Mouse (Mus musculus): ENCODE results near the gene Gm29609. TPM values are rescaled to one million over a fixed set of nuclear protein-coding genes. Genes with fewer than 3 reads are reported as not detected.

Gene Gm29609
- total RNA-seq, 1 experiment from 2014 or later, result 2.8 TPM

DNA sequence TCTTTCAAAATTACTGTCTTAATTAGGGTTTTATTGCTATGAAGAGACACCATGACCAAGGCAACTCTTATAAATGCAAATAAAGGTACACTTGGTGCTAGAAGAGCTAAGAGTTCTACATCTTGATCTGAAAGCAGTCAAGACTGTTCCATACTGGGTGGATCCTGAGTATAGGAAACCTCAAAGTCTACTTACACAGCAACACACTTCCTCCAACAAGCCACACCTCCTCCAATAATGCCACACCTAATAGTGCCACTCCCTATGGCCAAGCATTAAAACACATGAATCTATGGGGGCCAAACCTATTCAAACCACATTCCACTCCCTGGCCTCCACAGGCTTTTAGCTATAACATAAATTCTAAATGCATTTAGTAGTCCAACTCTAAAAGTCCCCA lies 17.2 kb downstream of the Gm29609 start:
- ATAC-seq (ENCODE audit: extremely low read depth, insufficient number of reproducible peaks, low FRiP score, poor library complexity, severe bottlenecking), result no peak

DNA sequence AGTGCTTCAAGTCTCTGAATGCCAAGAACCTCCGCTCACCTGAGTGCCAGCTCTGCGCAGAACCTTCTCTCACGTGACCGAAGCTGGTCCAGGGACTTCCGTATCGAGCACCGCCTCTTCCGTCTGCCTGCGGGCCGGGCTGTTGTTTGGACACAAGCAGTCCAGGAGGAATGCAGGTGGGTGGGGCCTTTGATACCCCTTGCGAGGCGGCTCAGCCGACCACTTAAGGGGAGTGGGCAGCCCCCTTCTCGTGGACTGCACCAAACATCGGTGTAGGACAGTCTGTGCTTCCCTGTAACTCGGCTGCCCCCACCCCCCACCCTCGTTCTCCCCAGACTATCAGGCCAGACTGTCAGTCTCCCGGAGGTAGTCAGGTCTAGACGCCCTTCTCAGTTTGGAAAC lies 25.6 kb downstream of the Gm29609 start, which contains the start of gene Mpv17:
TSS of gene Mpv17 (minus strand) at position 100 of the 402 bp plus-strand sequence.
- peak; percentile 86 for ATAC-seq (ENCODE audit: extremely low read depth, insufficient number of reproducible peaks, low FRiP score, poor library complexity, severe bottlenecking)

DNA sequence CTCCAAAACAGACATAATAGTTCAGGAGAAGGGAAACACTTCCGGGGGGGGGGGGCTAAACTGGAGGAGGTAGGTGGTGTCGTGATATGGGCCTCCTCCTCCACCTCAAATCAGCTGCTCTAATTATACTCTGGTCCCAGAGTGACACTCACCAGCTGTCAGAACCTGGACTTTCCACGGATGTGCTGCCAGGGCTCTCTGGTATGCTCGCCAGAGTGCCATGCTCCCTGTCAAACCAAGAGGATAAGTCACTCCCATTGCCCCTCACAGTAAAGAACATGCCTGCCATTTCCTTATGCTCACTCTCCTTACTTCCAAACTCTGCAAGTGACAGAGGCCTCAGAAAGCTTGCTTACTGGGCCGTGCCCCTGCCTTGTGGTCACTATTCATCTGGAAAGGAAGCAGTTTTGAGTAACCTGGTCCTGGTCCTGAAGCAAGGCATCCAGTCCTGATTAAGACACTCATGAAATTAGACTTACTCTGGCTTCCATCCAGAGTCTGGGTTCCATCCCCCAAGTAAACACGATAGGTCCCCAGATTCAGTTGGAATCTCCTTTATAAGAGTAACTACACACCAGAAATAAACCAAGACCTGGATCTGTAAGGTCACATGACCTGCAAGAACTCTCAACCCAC lies 26.1 kb downstream of the Gm29609 start:
- no peak for ATAC-seq (ENCODE audit: extremely low read depth, insufficient number of reproducible peaks, low FRiP score, poor library complexity, severe bottlenecking)

DNA sequence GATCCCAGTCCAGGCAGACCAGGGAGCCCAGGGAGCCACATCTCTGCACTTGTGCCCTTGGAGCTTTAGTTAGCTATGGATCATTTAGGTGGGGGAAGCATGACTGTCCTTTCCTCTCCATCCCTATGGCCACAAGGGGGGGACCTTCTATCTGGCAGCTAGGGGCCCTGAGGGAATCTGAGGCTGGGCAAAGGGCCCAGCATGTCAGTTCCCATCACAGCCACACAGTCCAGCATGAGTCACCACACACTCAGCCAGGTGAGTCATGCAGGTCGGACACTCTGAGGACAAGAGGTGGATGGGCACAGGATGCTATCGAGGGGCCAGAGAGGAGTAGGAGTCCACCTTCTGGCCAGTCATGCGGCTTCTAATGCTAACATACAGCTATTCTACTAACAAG lies 28.0 kb downstream of the Gm29609 start:
- ATAC-seq (ENCODE audit: extremely low read depth, insufficient number of reproducible peaks, low FRiP score, poor library complexity, severe bottlenecking), result no peak

DNA sequence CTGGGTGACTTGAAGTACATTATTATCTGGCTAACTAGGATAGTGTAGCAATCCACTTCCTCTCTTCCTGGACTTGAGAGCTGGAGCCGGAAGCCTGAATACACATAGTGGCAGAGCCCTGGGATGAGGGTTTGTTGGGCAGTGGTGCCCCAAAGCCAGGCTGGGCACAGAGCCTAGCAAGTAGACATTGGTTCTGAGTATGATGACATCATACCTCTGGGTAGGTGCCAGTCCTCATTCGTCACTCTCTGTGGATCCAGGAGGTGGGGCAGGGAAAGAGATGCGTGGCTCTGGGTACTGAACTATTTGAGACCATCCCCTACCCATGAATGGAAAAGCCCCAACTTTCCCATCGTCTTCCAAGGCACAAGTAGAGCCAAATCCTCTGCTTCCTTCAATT lies 29.9 kb downstream of the Gm29609 start:
- ATAC-seq (ENCODE audit: extremely low read depth, insufficient number of reproducible peaks, low FRiP score, poor library complexity, severe bottlenecking), result no peak

DNA sequence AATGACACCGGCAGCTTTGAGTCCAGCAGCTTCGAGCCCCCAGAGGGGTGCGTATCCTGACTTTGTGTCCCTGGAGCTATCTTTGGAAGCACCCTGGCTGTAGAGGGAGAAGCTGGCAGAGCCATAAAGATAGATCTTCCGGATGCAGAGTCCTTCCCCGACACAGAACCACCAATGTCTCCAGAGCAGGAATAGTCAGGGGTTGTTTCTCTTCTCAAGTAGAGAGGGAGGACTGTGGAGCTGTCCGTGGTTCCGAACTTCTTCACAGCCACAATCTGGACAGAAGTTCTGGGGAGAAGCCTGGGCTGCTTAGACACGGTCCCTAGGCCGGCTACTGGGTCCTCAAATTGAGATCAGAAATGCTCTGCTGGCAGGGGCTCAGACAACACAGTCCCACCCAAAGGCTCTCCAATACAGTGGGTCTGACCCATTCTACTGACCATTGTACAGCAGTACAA lies 40.7 kb downstream of the Gm29609 start:
- ATAC-seq (ENCODE audit: extremely low read depth, insufficient number of reproducible peaks, low FRiP score, poor library complexity, severe bottlenecking), result no peak

DNA sequence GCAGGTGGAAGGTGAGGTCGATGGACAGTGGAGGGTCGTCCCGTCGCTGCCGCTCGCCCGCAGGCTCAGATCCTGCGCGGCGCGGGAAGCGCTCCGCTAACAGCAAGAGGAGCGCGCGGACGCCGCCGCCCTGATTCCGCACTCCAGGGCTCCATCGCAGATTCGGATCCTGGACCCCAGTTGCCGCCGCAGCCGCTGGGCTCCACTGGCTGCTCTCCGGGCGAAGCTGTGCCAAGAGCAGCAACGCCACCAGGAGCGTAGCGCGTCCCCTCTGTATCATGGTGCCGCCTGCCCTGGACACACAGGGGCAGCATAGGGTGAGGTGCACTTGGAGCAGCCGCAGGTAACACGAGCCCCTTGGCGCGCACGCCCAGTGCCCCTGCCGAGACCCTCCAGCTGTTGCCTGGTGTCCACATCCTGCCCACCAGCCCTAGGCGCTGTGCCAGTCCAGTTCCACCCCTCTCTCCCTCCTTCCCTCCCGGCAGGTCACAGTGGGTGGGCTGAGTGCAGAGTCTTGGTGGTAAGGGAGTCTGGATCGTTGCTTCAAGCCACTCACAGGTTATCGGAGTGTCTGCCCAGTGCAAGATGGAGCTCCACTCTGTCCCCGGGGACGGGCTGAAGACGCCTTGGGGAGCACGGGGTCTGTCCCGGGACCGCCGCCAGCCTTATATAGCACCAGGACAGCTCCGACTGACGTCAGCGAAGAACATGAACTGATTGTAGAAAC lies 41.3 kb downstream of the Gm29609 start, which contains the start of gene Ucn:
TSS of gene Ucn (minus strand) at position 589 of the 727 bp plus-strand sequence.
- ATAC-seq (ENCODE audit: extremely low read depth, insufficient number of reproducible peaks, low FRiP score, poor library complexity, severe bottlenecking), result no peak

DNA sequence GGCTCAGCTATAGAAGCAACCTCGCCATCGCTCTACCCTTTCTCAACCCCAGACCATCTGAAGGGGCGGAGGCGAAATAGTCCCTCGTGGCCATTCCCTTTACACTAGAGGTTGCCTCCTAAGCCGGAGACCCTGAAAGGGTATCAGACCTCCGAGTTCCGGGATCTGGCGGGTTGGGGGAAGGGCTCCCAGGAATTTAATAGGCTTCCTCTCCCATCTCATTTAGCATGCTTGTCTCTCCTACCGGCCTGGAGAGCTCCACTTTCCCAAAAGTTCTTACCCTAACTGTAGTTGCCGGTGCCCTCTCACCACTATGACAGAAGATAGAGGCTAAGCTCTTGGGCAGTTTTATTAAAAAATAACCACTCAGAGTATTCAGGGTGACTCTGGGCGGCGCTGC lies 42.1 kb downstream of the Gm29609 start:
- ATAC-seq (ENCODE audit: extremely low read depth, insufficient number of reproducible peaks, low FRiP score, poor library complexity, severe bottlenecking), result no peak

DNA sequence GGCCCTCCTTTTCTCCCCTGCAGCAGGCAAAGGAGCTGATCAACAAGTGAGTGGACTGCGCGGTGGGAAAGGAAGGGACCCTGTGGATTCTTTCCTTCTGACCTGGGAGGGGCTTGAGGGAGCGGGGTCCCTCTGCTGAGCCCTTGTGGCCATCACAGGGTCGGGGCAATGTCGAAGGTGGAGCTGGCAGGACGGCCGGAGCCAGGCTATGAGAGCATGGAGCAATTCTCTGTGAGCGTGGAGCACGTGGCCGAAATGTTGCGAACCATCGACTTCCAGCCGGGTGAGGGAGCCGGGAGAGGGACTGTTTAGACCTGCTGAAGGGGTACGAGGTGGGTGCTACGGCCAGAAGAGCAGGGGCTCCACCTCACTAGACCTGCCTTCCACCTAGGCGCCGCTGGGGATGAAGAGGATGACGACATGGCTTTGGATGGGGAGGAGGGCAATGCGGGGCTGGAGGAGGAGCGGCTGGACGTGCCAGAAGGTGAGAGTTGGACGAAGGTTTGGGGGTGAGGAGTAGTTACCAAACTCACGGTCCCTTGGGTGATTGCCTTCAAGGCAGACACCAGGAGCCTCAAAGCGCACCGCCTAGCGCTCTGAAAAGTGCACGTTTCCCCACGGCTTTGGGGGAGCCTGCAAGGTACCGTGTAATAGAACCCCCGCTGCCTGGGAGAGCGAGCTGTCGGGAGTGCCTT lies 42.8 kb downstream of the Gm29609 start:
- no peak for ATAC-seq (ENCODE audit: extremely low read depth, insufficient number of reproducible peaks, low FRiP score, poor library complexity, severe bottlenecking)

DNA sequence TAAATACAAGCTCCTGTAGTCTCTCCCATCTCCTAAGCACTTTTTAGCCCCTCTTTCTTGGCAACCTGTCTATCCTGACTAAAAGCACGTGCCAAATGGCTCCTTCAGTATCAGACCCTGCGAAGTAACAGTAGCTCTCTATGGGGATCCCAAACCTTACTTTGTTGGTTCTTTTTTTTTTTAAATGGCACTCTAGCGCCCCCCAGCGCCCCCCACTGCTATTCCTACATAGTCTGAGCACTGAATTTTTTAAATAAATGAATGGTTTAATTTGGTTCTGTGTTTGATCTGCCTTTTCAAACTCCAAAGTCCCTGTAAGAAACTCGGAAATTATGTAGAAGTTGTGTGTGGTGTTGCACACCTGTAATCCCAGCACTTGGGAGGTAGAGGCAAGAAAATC lies 53.7 kb downstream of the Gm29609 start:
- no peak for ATAC-seq (ENCODE audit: extremely low read depth, insufficient number of reproducible peaks, low FRiP score, poor library complexity, severe bottlenecking)

DNA sequence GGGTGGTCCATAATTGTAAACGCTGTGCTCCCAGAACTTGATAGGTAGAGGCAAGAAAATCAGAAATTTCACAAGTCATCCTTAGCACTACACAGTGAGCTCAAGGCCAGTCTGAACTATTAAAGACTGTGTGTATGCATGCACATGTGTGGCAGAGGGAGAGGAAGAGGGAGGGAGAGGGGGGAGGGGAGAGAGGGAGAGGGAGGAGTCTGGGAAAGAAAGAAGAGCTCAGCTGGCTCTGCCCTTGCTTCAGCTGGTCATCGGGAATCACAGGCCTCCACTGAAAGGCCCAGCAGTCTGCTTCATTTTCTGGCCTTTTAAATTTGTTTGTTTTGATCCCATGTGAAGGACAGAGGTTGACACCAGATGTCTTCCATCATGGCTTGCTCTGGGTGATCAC lies 56.2 kb downstream of the Gm29609 start:
- ATAC-seq (ENCODE audit: extremely low read depth, insufficient number of reproducible peaks, low FRiP score, poor library complexity, severe bottlenecking), result no peak

DNA sequence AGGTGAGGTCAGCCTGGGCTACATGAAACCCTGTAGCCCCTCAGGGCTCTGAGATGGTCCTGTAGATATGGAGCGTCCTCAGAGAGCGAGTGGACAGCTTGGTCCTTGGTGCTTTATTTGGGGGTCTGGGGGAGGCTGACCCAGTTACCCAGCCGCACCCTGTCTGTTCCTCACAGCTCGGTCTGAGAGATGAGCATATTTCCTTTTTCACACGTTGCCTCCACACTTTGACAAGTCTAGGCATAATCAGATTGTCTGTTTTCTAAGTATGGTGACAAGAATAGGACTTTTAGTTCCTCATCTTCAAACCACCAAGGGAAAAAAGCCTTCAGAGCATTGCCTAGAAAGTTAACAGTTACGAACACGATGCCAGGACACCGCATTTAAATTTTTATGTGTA lies 58.6 kb downstream of the Gm29609 start:
- ATAC-seq (ENCODE audit: extremely low read depth, insufficient number of reproducible peaks, low FRiP score, poor library complexity, severe bottlenecking), result no peak

DNA sequence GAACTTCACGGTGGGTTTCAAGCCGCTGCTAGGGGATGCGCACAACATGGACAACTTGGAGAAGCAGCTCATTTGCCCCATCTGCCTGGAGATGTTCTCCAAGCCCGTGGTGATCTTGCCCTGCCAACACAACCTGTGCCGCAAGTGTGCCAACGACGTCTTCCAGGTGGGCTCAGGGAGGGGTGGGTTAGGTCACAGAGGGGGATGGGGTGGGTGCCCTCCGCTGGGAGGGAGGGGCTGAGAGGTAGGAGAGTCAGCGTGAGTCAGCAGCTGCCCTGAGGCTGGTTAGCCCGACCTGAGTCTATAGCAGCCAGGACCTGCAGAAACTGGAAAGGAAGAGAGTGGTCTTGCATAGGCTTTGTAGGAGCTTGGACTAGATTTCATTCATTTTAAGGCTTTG lies 62.8 kb downstream of the Gm29609 start:
- ATAC-seq (ENCODE audit: extremely low read depth, insufficient number of reproducible peaks, low FRiP score, poor library complexity, severe bottlenecking), result no peak

DNA sequence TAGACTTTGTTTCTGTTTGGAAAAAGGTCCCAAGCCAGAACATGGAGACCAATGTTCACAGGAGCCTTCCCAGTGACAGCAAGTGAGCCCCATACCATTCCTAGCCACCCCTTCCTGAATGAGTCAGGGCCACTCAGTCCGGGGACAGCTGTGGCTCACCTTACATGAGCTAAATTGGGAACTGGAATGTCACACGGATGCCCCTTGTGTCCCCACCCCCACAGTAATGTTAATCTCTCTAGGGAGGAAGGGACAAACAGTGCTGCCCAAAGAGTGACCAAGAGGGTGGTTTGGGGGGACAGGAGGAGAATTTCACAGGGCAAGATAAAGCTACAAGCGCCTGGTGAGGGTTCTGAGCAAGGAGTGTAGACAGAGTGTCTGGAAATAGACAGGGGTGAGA lies 63.4 kb downstream of the Gm29609 start, which contains the start of gene Trim54:
TSS of gene Trim54 (plus strand) at position 359 of the 400 bp plus-strand sequence.
- no peak for ATAC-seq (ENCODE audit: extremely low read depth, insufficient number of reproducible peaks, low FRiP score, poor library complexity, severe bottlenecking)

DNA sequence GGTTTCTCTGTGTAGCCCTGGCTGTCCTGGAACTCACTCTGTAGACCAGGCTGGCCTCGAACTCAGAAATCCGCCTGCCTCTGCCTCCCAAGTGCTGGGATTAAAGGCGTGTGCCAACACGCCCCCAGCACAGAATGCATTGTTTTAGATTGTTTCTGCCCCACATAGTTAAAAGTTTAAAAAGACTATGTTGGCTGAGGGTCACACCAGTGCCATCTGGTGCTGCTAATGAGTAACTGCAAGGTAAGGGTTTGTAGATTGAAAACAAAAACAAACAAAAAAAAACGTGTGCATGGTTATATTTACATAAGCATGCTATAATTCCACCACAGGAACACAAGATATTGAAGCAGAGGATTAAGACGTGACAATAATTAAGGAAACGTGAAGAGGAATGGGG lies 68.9 kb downstream of the Gm29609 start:
- no peak for ATAC-seq (ENCODE audit: extremely low read depth, insufficient number of reproducible peaks, low FRiP score, poor library complexity, severe bottlenecking)

DNA sequence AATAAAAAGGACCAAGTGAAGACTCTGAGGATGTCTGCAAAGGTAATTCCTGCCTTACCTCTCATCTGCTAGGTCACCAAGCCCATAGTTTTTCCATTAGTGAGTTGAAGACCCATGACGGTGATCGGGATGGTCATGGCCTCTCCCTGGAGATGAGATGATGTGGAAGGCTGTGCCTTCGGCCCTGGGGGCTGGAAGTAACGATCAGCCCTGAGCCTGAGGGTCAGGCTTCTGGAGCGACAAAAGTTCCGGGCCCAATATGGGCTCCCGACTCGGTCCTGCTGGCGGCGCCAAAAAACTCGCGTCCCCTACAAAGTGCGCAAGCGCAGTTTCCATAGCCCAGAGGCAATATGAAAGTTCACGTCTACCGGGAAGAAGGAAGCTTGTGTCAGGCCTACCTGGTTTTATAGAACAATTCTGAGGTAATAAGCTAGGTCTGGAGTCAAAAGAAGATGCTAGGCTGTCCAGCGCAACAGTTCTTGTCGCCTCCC lies 71.7 kb downstream of the Gm29609 start, which contains the start of gene Slc30a3:
TSS of gene Slc30a3 (minus strand) at position 238 of the 491 bp plus-strand sequence.
- ATAC-seq (ENCODE audit: extremely low read depth, insufficient number of reproducible peaks, low FRiP score, poor library complexity, severe bottlenecking), result no peak

DNA sequence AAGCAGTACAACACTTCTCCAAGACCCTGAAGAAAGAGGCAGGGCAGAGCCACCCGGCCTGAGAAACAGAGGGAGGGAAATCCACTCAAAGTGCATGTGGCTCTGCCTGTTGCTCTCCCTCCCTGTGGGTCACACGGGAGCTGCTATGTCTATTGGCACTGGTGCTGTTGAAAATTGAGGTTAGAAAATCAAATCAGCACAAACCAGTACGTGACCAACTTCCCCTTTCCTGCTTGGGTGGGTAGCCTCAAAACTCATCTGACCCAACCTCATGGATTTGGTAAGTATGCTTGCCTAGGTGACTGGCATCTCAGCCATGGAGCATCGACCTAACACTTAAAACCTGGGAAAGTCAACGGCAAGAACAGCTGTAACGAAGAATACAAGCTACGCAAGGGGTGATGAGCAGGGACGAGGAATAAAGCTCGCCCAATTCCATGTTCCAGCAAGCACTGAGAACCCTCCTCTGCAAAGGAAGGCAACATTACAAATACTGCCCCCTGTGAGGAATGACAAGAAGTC lies 73.8 kb downstream of the Gm29609 start, which contains the start of gene Dnajc5g:
TSS of gene Dnajc5g (plus strand) at position 472 of the 522 bp plus-strand sequence.
- ATAC-seq (ENCODE audit: extremely low read depth, insufficient number of reproducible peaks, low FRiP score, poor library complexity, severe bottlenecking), result no peak

DNA sequence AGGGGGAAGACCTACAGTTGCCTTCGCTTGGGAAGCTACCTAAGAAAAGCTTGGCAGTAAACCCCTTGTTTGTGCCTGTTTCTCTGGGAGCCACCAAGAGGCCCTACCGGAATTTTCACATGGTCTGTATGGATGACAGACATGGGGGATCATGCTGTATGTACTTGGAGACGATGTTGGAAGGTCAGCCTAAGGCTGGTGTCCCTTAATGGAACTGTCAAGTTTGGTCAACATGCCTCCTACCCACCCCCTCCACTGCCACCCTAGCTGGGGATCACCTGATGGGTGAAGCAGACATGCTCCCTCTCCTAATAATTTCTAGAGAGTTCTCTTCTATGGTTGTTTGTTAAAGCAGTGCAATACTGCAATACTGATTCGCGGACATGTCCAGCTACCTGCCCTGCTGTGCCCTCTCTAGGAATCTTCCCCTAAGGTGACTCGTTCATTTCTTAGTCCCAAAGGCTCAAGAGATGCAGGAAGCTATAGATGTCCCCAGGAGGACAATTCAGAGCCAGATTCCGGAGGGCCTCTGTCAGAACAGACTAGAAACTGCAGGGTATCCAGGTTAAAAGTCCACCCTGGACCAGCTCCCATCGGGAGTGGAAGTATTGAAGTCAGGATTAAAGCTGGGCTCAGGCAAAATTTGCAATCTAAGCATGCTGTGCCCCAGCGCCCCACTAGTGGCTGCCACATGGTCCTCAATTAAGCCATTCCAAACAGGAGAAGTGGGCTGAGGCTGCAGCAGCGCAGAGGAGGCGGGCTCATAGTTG lies 83.8 kb downstream of the Gm29609 start:
- ATAC-seq (ENCODE audit: extremely low read depth, insufficient number of reproducible peaks, low FRiP score, poor library complexity, severe bottlenecking), result no peak
